ENCODE assay signal across 24 mouse cellular contexts in the genomic region with DNA sequence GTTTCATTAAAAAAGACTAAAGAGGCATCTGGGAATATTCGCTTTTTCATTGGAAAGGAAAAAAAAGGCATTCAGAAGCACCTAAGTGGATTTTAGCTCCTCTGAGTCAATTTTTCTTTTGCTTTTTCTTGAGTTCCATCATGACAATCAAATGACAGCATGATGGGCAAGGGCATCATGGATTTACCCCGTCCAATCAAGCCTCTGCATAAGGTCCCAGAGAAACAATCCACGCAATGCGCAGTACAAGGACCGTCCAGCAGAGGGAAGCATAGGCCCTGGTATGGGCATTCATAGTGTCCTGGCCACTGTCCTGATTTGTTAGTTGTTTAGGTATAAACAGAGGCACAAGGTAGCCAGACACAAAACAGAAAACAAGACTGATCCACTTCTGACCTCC. TPM values are rescaled to one million over a fixed set of nuclear protein-coding genes. Genes with fewer than 3 reads are reported as not detected.
DNase-seq lines count a peak whose midpoint lies in the region; ATAC-seq and TF ChIP-seq lines count a peak whose summit lies in the region.
"Not testable (repeated sequence)": the region's sequence is repeated elsewhere in the genome, so short reads cannot be mapped to it uniquely, and the experiment has no call there.
"Had no signal": no experiment of that assay in that cellular context is flagged by ENCODE, and none has a peak within 500 bp of the region (broad histone marks: within the 10 kb centered on the region; RNA-seq: fewer than 3 reads in every experiment).

No protein-coding gene starts in this region.

- not testable (repeated sequence) for H3K9me3 ChIP-seq in lung, postnatal 0 days (ENCODE audit: low read length)

- not testable (repeated sequence) for H3K27ac ChIP-seq in gastrocnemius, adult 2 months; lung, postnatal 0 days (ENCODE audit: low read length)

- not testable (repeated sequence) for H3K4me3 ChIP-seq in gastrocnemius, adult 2 months; lung, postnatal 0 days (ENCODE audit: low read depth, low read length)

- WGBS in lung, postnatal 0 days: 32% methylated on average over 4 of the region's 5 CpGs

- ATAC-seq in lung, postnatal 0 days: not testable (repeated sequence)

- H3K36me3 ChIP-seq in lung, postnatal 0 days (ENCODE audit: insufficient read depth, low read length): not testable (repeated sequence)

- peak; percentile 34 for TF ChIP-seq CTCF in gastrocnemius, adult 2 months (IDR thresholded peaks at IDR 0.05)
- TF ChIP-seq CTCF in lung, postnatal 0 days (IDR thresholded peaks at IDR 0.05): peak; percentile 51

- H3K9ac ChIP-seq in lung, postnatal 0 days (replicated peaks; ENCODE audit: low read depth): not testable (repeated sequence)

- intact Hi-C loops in gastrocnemius, adult 2 months (cut with DNase I): loop anchor here (2.0 kb wide), 1 partner anchor 155 kb away; no protein-coding TSS in a partner anchor

- TF ChIP-seq EP300 in lung, postnatal 0 days (IDR thresholded peaks at IDR 0.05): not testable (repeated sequence)

- H3K27me3 ChIP-seq in lung, postnatal 0 days (replicated peaks; ENCODE audit: insufficient read depth, low read length): not testable (repeated sequence)

- not testable (repeated sequence) for H3K4me1 ChIP-seq in lung, postnatal 0 days (ENCODE audit: insufficient read depth, low read depth, low read length)

- H3K4me2 ChIP-seq in lung, postnatal 0 days (replicated peaks; ENCODE audit: low read depth, low read length): not testable (repeated sequence)

- DNase-seq in 3T3-L1 (ENCODE audit: low read depth, low spot score) (peak; percentile 20), ES-CJ7 (ENCODE audit: low read depth, low spot score) (peak; percentile 6), ZHBTc4 (ENCODE audit: low read depth, low spot score) (peak; percentile 13)
- DNase-seq in gastrocnemius, adult 2 months: not testable (repeated sequence)
- peak; percentile 35 for DNase-seq in kidney, adult 9 months
- peak; percentile 3 for DNase-seq in lung, postnatal 0 days (ENCODE audit: low spot score)
- DNase-seq in retina, embryonic 14.5 days (ENCODE audit: low spot score): peak; percentile 9

RNA-seq across cellular contexts. Expression of gene G530012D18Rik, which starts 6.0 kb away (rescaled TPM):
- not detected for total RNA-seq in gastrocnemius, adult 2 months (2021)
- polyA plus RNA-seq in lung, postnatal 0 days (2015; fragmentation: Nextera tagmentation; extraction: Ambion mirVana): not detected in 2 replicates
- total RNA-seq: adrenal gland, postnatal 25 days; gastrocnemius, adult 18-20 months; heart, postnatal 14 days; layer of hippocampus, postnatal 14 days; left cerebral cortex, postnatal 10 days had no signal
- polyA plus RNA-seq: C2C12; forebrain, embryonic 10.5 days; gonadal fat pad, adult 2 months; heart, embryonic 11.5 days; hindbrain, embryonic 12.5 days; intestine, embryonic 15.5 days; kidney, embryonic 15.5 days; limb, embryonic 12.5 days; liver, embryonic 12.5 days; lung, embryonic 16.5 days; midbrain, embryonic 12.5 days; neural tube, embryonic 15.5 days had no signal

RNA-seq across cellular contexts. Expression of gene Sp110, which starts 17.1 kb away (rescaled TPM):
- total RNA-seq in gastrocnemius, adult 2 months (2021): 1 to 10 TPM in 1 of 2 experiments, under 1 TPM in 1; 0.71 to 1.1 TPM
- polyA plus RNA-seq in lung, postnatal 0 days (2015; fragmentation: Nextera tagmentation; extraction: Ambion mirVana): 5.8 and 7.2 TPM in 2 replicates
- polyA plus RNA-seq: C2C12 had no signal

RNA-seq across cellular contexts. Expression of gene Sp140, which starts 18.7 kb away (rescaled TPM):
- under 1 TPM; 0.47 to 0.59 TPM for total RNA-seq in gastrocnemius, adult 2 months (2021)
- 6.2 and 7.2 TPM in 2 replicates for polyA plus RNA-seq in lung, postnatal 0 days (2015; fragmentation: Nextera tagmentation; extraction: Ambion mirVana)
